Mouse (Mus musculus) left cerebral cortex, postnatal 25 days (tissue): ENCODE data around the gene Olfr406. TPM values are rescaled to one million over a fixed set of nuclear protein-coding genes. Genes with fewer than 3 reads are reported as not detected.

Experiments
- DNase-seq, 2 experiments: peaks; one replicate each; pipeline ENCODE4 v3.0.0; 2022; ENCODE audit warnings: low spot score in 2 of 2, mixed read lengths in 1 of 2
- intact Hi-C: fragments of 180-260 bp; cut with DNase I; formaldehyde crosslinking; loops from one replicate; pipeline ENCODE4 v1.15.1; 2025
- total RNA-seq, 2 experiments: library from RNA; stranded (reverse); gene quantifications; 2 replicates each; pipeline ENCODE4 v1.2.3; 2021

Olfr406 gene
- not detected for total RNA-seq

DNA sequence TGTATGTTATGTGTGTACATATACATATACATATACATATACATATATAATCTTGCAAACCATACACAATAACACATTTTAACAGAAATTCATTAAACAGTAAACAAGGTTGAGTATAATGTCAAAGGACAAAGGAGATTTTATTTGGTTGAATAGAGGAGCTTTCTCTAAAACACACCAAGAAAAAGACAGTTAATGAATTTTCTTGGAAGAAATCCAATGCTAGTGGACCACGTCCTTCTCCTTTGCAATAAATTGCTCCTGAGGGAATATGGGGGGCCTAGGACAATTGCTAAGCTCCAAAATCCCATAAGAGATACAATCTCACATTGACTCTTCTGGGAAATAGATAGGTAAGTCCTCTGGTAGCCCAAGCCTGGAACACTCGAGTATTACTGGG lies at the start of gene Olfr406:
Gene Olfr406, plus strand, starts transcription at position 301 of the 400 bp plus-strand sequence.
- DNase-seq, result no peak
- intact Hi-C loops, result no loop called here

DNA sequence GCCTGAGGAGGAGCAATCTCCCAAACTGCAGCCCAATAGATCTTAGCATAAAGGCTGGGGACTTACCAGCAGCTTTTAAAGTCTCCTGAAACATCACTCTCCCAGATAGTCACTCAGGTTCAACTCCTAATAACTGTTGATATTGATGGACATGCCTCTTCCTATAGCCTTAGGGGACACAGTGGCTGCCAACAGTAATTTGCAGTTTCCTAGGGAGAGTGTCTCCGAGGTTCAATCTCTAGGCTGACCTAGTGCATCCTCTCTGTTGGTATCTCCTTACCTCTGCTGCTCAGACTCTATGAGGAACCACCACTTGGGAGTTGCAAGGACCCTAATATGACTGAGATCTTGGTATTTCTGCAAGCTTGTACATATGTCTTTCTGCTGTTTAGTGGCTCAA lies 48.3 kb upstream of the Olfr406 start, which contains the start of gene Olfr43:
Gene Olfr43, minus strand, starts transcription at position 101 of the 400 bp plus-strand sequence.
- intact Hi-C loops, result no loop called here
- DNase-seq, result no peak

DNA sequence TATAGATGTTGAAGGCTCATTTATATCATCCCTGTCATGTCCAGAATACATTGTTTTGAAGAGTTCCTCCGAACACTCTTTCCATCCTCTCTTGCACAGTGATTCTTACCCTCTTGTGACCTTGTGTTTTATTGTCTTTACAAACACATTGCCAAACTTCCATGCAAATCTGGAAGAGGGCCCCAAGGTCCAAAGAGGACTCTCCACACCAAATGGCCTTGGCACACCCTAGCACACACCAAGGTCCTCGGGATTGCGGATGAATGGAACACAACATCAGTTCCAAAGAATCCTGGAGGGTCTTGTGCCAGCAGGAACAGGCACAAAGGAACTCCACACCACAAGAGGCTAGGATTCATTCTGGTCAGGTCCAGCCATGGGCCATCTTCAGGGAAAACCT lies 18.4 kb upstream of the Olfr406 start:
- intact Hi-C loops, result no loop called here

DNA sequence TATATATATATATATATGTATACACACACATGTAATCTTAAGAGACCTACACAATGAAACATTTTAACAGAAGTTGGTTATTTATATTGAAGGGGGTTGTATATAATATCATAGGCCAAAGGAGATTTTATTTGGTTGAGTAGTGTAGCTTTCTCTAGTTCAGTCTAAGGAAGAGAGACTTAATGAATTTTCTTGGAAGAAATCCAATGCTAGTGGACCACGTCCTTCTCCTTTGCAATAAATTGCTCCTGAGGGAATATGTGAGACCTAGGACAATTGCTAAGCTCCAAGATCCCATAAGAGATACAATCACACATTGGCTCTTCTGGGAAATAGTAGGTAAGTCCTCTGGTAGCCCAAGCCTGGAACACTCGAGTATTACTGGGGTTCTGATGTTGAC lies 23.8 kb downstream of the Olfr406 start, which contains the start of gene Olfr59:
Gene Olfr59, plus strand, starts transcription at position 301 of the 400 bp plus-strand sequence.
- DNase-seq, result no peak
- intact Hi-C loops, result no loop called here

More for the DNA sequence above, 18.4 kb upstream of the Olfr406 start:
- no peak for DNase-seq

DNA sequence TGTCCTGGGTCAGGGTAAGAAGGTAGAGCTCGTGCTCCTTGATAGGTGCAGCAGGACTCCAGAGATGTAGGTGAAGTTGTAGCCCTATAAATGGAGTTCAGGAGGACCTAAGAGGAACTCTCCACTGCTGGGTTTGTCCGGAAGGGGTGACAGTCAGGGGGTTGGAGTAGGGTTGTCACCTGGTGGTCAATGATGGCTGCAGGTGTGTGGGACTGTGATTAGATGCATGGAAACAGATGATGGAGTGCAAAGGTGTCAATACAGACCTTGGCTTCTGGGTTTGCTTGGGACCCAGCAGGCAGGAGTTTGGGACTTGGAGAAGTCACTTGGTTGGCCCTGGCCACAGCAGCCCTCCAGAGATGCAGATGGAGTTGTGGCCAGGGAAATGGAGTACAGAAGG lies 27.6 kb downstream of the Olfr406 start:
- DNase-seq, result no peak
- intact Hi-C loops, result no loop called here

Other genes with a start within 250 kb of the Olfr406 start
- not detected for gene Olfr139, start 203.3 kb upstream of the Olfr406 start, total RNA-seq
- gene Olfr399, start 203.2 kb upstream of the Olfr406 start, total RNA-seq, result not detected
- gene Zfp616, start 189.9 kb upstream of the Olfr406 start, total RNA-seq, result not detected
- gene Olfr401, start 146.1 kb upstream of the Olfr406 start, total RNA-seq, result not detected
- not detected for gene Olfr402, start 106.3 kb upstream of the Olfr406 start, total RNA-seq
- gene Olfr403, start 73.6 kb upstream of the Olfr406 start, total RNA-seq, result not detected
- gene Olfr43, start 48.4 kb upstream of the Olfr406 start, total RNA-seq, result not detected
- not detected for gene Olfr59, start 23.9 kb downstream of the Olfr406 start, total RNA-seq
- gene Olfr410, start 78.2 kb downstream of the Olfr406 start, total RNA-seq, result not detected
- not detected for gene Olfr411, start 92.8 kb downstream of the Olfr406 start, total RNA-seq
- not detected for gene Olfr412, start 102.3 kb downstream of the Olfr406 start, total RNA-seq